Mouse (Mus musculus) heart, postnatal 0 days (tissue): Measurements from ENCODE around the gene Mettl3. TPM values are rescaled to one million over a fixed set of nuclear protein-coding genes. Genes with fewer than 3 reads are reported as not detected.

Experiments used
- ATAC-seq: fragments of 200-750 bp; cut with Nextera tagmentation; 2 replicates; pipeline ENCODE4 v1.8.0; 2017; ENCODE audit warnings: low read depth, moderate number of reproducible peaks, moderate library complexity; ENCODE audit not compliant: insufficient read depth
- DNase-seq: peaks from one replicate; pipeline ENCODE4 v3.0.0-alpha.2; 2016; ENCODE audit warnings: low spot score
- H3K27ac ChIP-seq: fragments of 300-500 bp; sonication (generic); 2 replicates; pipeline ENCODE4 v1.5.1; 2014; ENCODE audit warnings: low read depth, mild to moderate bottlenecking
- H3K27me3 ChIP-seq: fragments of 300-500 bp; sonication (generic); 2 replicates; pipeline ENCODE4 v1.6.1; 2014; ENCODE audit warnings: low read length, mixed read lengths; ENCODE audit not compliant: control insufficient read depth, insufficient read depth
- H3K36me3 ChIP-seq: fragments of 300-500 bp; sonication (generic); replicated peaks from 2 replicates; pipeline ENCODE4 v1.6.1; 2014; ENCODE audit warnings: low read length, mixed read lengths; ENCODE audit not compliant: control insufficient read depth, insufficient read depth
- H3K4me1 ChIP-seq: fragments of 300-500 bp; sonication (generic); 2 replicates; pipeline ENCODE4 v1.6.1; 2014; ENCODE audit warnings: antibody characterized with exemption; ENCODE audit not compliant: control insufficient read depth, insufficient read depth
- H3K4me2 ChIP-seq: fragments of 300-500 bp; sonication (generic); 2 replicates; pipeline ENCODE4 v1.6.1; 2014; ENCODE audit warnings: low read depth, mild to moderate bottlenecking, low read length, moderate library complexity
- H3K4me3 ChIP-seq: fragments of 300-500 bp; sonication (generic); 2 replicates; pipeline ENCODE4 v1.5.1; 2014; ENCODE audit warnings: low read depth, low read length
- H3K9ac ChIP-seq: fragments of 300-500 bp; sonication (generic); replicated peaks from 2 replicates; pipeline ENCODE4 v1.6.1; 2014; ENCODE audit warnings: low read depth, low read length, mixed read lengths
- H3K9me3 ChIP-seq: fragments of 300-500 bp; sonication (generic); replicated peaks from 2 replicates; pipeline ENCODE4 v1.6.1; 2016; ENCODE audit warnings: low read length; ENCODE audit not compliant: control insufficient read depth
- CTCF ChIP-seq: IDR thresholded peaks from 2 replicates; pipeline ENCODE4 v1.5.1; 2016; ENCODE audit warnings: antibody characterized with exemption, control low read depth, low read depth
- EP300 ChIP-seq: IDR thresholded peaks from 2 replicates; pipeline ENCODE4 v1.6.1; 2016; ENCODE audit warnings: antibody characterized with exemption, low read depth
- WGBS: fragments of 180-500 bp; shearing (Covaris S2); extraction: QIAGEN DNeasy Blood & Tissue Kit; methylation state at CpG from one replicate; pipeline ENCODE4 v1.1.7; 2014; 5-methylcytosine and 5-hydroxymethylcytosine counted together
- polyA plus RNA-seq: library from polyadenylated mRNA; unstranded; fragments of >200 nt; fragmentation: Nextera tagmentation; extraction: Ambion mirVana; gene quantifications from 2 replicates; pipeline ENCODE4 v1.2.1, GENCODE M21; 2015
- total RNA-seq: library from RNA; depleted of rRNA; stranded (reverse); fragments of >200 nt; gene quantifications from 2 replicates; pipeline ENCODE4 v1.2.3, GENCODE M21; 2014; ENCODE audit warnings: low replicate concordance; rRNA removed

The Mettl3 gene
- total and polyA plus RNA-seq, 2 experiments from 2014 or later: 11.4 to 14.8 TPM

DNA sequence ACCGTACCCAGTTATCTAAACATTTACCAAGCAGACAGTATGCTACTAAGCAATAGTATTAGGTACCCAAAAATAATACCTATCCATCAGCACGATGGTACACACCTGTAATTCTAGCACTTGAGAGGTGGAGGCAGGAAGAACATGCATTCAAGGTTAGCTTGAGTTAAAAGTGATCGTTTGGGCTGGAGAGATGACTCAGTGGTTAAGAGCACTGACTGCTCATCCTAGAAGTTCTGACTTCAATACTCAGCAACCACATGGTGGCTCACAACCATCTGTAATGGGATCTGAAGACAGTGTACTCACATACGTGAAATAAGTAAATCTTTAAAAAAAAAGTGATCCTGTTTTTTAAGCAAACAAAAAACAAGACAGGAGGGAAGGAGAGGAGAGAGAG is 58.8 kb downstream of the Mettl3 start:
- Histone ChIP-seq H3K4me3 (no peak overlapping the region), H3K27me3 (no peaks in the 10 kb centered on the region), H3K27ac (no peak overlapping the region), H3K36me3 (no peaks in the 10 kb centered on the region), H3K9ac (no peak overlapping the region), H3K9me3 (no peaks in the 10 kb centered on the region), H3K4me1 (0 out of 2 replicates have a peak, but pooled peaks cover 7% of the 10 kb centered on the region), H3K4me2 (no peak overlapping the region)
- DNase-seq (no peak), ATAC-seq (no peak)
- WGBS: 72% methylated on average over 4 of the region's 4 CpGs
- TF ChIP-seq CTCF (no peak), EP300 (no peak)

Other genes starting within 250 kb of the Mettl3 start
- 42.4 and 101 TPM in 2 replicates for gene Hnrnpc, start 201.1 kb downstream of the Mettl3 start, total RNA-seq
- 170 and 177 TPM in 2 replicates for gene Hnrnpc, start 201.1 kb downstream of the Mettl3 start, polyA plus RNA-seq
- 0.08 and 0.35 TPM in 2 replicates for gene Rpgrip1, start 194.4 kb downstream of the Mettl3 start, total RNA-seq
- 21.8 and 23.5 TPM in 2 replicates for gene Rpgrip1, start 194.4 kb downstream of the Mettl3 start, polyA plus RNA-seq
- gene Supt16, start 107.7 kb downstream of the Mettl3 start, total RNA-seq: 10.2 and 12.6 TPM in 2 replicates
- gene Supt16, start 107.7 kb downstream of the Mettl3 start, polyA plus RNA-seq: 12.9 and 14.4 TPM in 2 replicates
- 18.1 and 28.8 TPM in 2 replicates for gene Chd8, start 47.3 kb downstream of the Mettl3 start, total RNA-seq
- 12.9 and 13.0 TPM in 2 replicates for gene Chd8, start 47.3 kb downstream of the Mettl3 start, polyA plus RNA-seq
- gene Tox4, start 26.0 kb downstream of the Mettl3 start, total RNA-seq: 30.1 and 63.3 TPM in 2 replicates
- gene Tox4, start 26.0 kb downstream of the Mettl3 start, polyA plus RNA-seq: 21.8 and 22.0 TPM in 2 replicates
- gene Rab2b, start 25.6 kb downstream of the Mettl3 start, total RNA-seq: 6.6 and 11.9 TPM in 2 replicates
- 9.0 and 10.3 TPM in 2 replicates for gene Rab2b, start 25.6 kb downstream of the Mettl3 start, polyA plus RNA-seq
- 4.6 TPM in 2 replicates for gene Sall2, start 23.6 kb upstream of the Mettl3 start, total RNA-seq
- gene Sall2, start 23.6 kb upstream of the Mettl3 start, polyA plus RNA-seq: 2.3 TPM in 2 replicates
- gene Olfr1513, start 51.3 kb upstream of the Mettl3 start, total RNA-seq: not detected in 2 replicates
- gene Olfr1513, start 51.3 kb upstream of the Mettl3 start, polyA plus RNA-seq: not detected in 2 replicates
- not detected in 2 replicates for gene Olfr1512, start 74.0 kb upstream of the Mettl3 start, total RNA-seq
- not detected in 2 replicates for gene Olfr1512, start 74.0 kb upstream of the Mettl3 start, polyA plus RNA-seq
- not detected in 2 replicates for gene Olfr1511, start 92.3 kb upstream of the Mettl3 start, total RNA-seq
- gene Olfr1511, start 92.3 kb upstream of the Mettl3 start, polyA plus RNA-seq: not detected in 2 replicates
- not detected in 2 replicates for gene Olfr1510, start 109.2 kb upstream of the Mettl3 start, total RNA-seq
- gene Olfr1510, start 109.2 kb upstream of the Mettl3 start, polyA plus RNA-seq: not detected in 2 replicates
- not detected in 2 replicates for gene Olfr1509, start 137.9 kb upstream of the Mettl3 start, total RNA-seq
- gene Olfr1509, start 137.9 kb upstream of the Mettl3 start, polyA plus RNA-seq: not detected in 2 replicates
- not detected in 2 replicates for gene Olfr1508, start 162.4 kb upstream of the Mettl3 start, total RNA-seq
- gene Olfr1508, start 162.4 kb upstream of the Mettl3 start, polyA plus RNA-seq: not detected in 2 replicates
- gene Olfr1507, start 190.6 kb upstream of the Mettl3 start, total RNA-seq: not detected in 2 replicates
- gene Olfr1507, start 190.6 kb upstream of the Mettl3 start, polyA plus RNA-seq: not detected in 2 replicates